Mouse (Mus musculus) G1E (cell line): ENCODE data around the gene Kif5c.

Experiments used
- CTCF ChIP-seq: IDR thresholded peaks from 2 replicates; pipeline ENCODE4 v1.5.1; 2012; ENCODE audit warnings: low read depth, low read length, inconsistent platforms, mixed read lengths
- TAL1 ChIP-seq: conservative IDR thresholded peaks from 2 replicates; pipeline ENCODE4 v1.6.1; 2012; ENCODE audit warnings: low read depth, low read length, inconsistent platforms, mixed read lengths

DNA sequence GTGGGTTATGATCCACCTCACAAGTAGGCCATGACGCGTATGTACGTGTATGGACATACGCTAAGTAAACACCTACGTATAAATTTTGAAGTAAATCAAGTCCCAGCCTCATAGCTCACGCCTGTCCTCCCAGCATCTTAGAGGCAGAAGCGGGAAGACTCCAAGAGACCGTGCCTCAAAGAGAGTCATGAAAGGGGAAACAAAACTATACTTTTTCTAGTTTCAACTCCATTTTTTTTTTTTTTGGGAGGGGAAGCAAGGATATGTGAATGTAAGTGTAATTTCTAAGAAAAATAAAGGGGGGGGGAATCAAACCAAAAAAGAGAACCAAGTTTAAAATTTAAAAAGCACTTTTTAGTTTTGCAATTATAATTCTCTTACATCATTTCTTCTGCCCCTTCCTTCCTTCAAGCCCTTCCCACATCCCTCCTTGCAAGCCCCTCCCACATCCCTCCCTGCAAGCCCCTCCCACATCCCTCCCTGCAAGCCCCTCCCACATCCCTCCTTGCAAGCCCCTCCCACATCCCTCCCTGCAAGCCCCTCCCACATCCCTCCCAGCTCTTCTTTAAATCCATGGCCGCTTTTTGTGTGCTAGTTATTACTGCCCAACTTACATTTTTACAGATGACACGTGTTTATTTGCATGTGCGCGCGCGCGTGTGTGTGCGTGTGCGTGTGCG, 98.5 kb downstream of the Kif5c start:
- TF ChIP-seq CTCF (no peak), TAL1 (no peak)
